In genomic region chr2:25372644-25373391, GRCm38 (mm10) we compare ENCODE assay signal across 8 mouse cellular contexts. TPM values are rescaled to one million over a fixed set of nuclear protein-coding genes. Genes with fewer than 3 reads are reported as not detected.
DNase-seq lines count a peak whose midpoint lies in the region; ATAC-seq and TF ChIP-seq lines count a peak whose summit lies in the region.

No protein-coding gene starts in this region.

- H3K4me3 ChIP-seq in layer of hippocampus, adult 2 months, result peak overlapping the region; percentile 58
- H3K4me3 ChIP-seq in embryonic facial prominence, embryonic 13.5 days, result peak overlapping the region; percentile 75
- H3K4me3 ChIP-seq in limb, embryonic 11.5 days (ENCODE audit: low read depth, low read length), result peak overlapping the region; percentile 72
- H3K4me3 ChIP-seq in neural tube, embryonic 11.5 days (ENCODE audit: low read depth, low read length), result peak overlapping the region; percentile 86

- no peaks in the 10 kb centered on the region for H3K9me3 ChIP-seq in embryonic facial prominence, embryonic 13.5 days
- H3K9me3 ChIP-seq in limb, embryonic 11.5 days (ENCODE audit: control insufficient read depth, low read length), result no peaks in the 10 kb centered on the region
- no peaks in the 10 kb centered on the region for H3K9me3 ChIP-seq in neural tube, embryonic 11.5 days (ENCODE audit: control insufficient read depth, low read length)

- peaks cover 29% of the 10 kb centered on the region for H3K36me3 ChIP-seq in embryonic facial prominence, embryonic 13.5 days
- peaks cover 18% of the 10 kb centered on the region for H3K36me3 ChIP-seq in limb, embryonic 11.5 days (ENCODE audit: control insufficient read depth, insufficient read depth, low read length)
- peaks cover 2% of the 10 kb centered on the region for H3K36me3 ChIP-seq in neural tube, embryonic 11.5 days (ENCODE audit: control insufficient read depth, insufficient read depth, low read length)

- no peak for TF ChIP-seq CTCF in layer of hippocampus, adult 2 months (conservative IDR thresholded peaks at IDR 0.05)

- H3K9ac ChIP-seq in embryonic facial prominence, embryonic 13.5 days, result peak overlapping the region; percentile 76
- H3K9ac ChIP-seq in limb, embryonic 11.5 days (ENCODE audit: low read length), result peak overlapping the region; percentile 77
- peak overlapping the region; percentile 80 for H3K9ac ChIP-seq in neural tube, embryonic 11.5 days (ENCODE audit: low read length)

- WGBS in embryonic facial prominence, embryonic 13.5 days, result 1% methylated on average over 42 of the region's 42 CpGs
- WGBS in limb, embryonic 11.5 days, result 3% methylated on average over 42 of the region's 42 CpGs
- WGBS in neural tube, embryonic 11.5 days, result 3% methylated on average over 42 of the region's 42 CpGs

- H3K4me2 ChIP-seq in embryonic facial prominence, embryonic 13.5 days, result peak overlapping the region; percentile 98
- H3K4me2 ChIP-seq in limb, embryonic 11.5 days (ENCODE audit: low read depth, severe bottlenecking), result peak overlapping the region; percentile 93
- peak overlapping the region; percentile 94 for H3K4me2 ChIP-seq in neural tube, embryonic 11.5 days (ENCODE audit: low read depth)

- H3K27me3 ChIP-seq in embryonic facial prominence, embryonic 13.5 days, result no peaks in the 10 kb centered on the region; the same call in 1 of the 2 replicates
- H3K27me3 ChIP-seq in limb, embryonic 11.5 days (ENCODE audit: control insufficient read depth, insufficient read depth, low read length), result no peaks in the 10 kb centered on the region
- no peaks in the 10 kb centered on the region for H3K27me3 ChIP-seq in neural tube, embryonic 11.5 days (ENCODE audit: control insufficient read depth, insufficient read depth, low read length)

- no peak for DNase-seq in layer of hippocampus, adult 2 months (ENCODE audit: low spot score in 2 of 2)
- no peak for DNase-seq in layer of hippocampus, adult 11-12 months (ENCODE audit: low spot score)
- no peak for DNase-seq in limb, embryonic 11.5 days (ENCODE audit: low spot score)
- no peak for DNase-seq in neural tube, embryonic 11.5 days (ENCODE audit: low spot score)
- no peak for DNase-seq in ovary, postnatal 10 days (ENCODE audit: low spot score)
- no peak for DNase-seq in cerebellum, adult 18-20 months
- no peak for DNase-seq in ovary, adult 18-20 months (ENCODE audit: low spot score)

- no peak for ATAC-seq in embryonic facial prominence, embryonic 13.5 days (ENCODE audit: insufficient number of reproducible peaks, insufficient read depth, low FRiP score, low TSS enrichment, low read depth)
- no peak for ATAC-seq in limb, embryonic 11.5 days (ENCODE audit: insufficient number of reproducible peaks, low FRiP score, low TSS enrichment, low read depth)
- peak; percentile 16; the same call in 1 of the 2 replicates for ATAC-seq in neural tube, embryonic 11.5 days (ENCODE audit: insufficient read depth, low FRiP score, low TSS enrichment)

- H3K27ac ChIP-seq in layer of hippocampus, adult 2 months, result no peak overlapping the region
- H3K27ac ChIP-seq in embryonic facial prominence, embryonic 13.5 days, result 0 out of 2 replicates have a peak overlapping the region, but pooled peaks have one; percentile 28
- no peak overlapping the region for H3K27ac ChIP-seq in limb, embryonic 11.5 days (replicated peaks; ENCODE audit: low read depth, low read length)
- 0 out of 2 replicates have a peak overlapping the region, but pooled peaks have one; percentile 23 for H3K27ac ChIP-seq in neural tube, embryonic 11.5 days (ENCODE audit: low read depth, low read length)

- H3K4me1 ChIP-seq in embryonic facial prominence, embryonic 13.5 days, result peaks cover 29% of the 10 kb centered on the region
- peaks cover 21% of the 10 kb centered on the region for H3K4me1 ChIP-seq in limb, embryonic 11.5 days (ENCODE audit: control insufficient read depth, insufficient read depth, low read length)
- H3K4me1 ChIP-seq in neural tube, embryonic 11.5 days (ENCODE audit: control insufficient read depth, insufficient read depth, low read length), result peaks cover 21% of the 10 kb centered on the region

RNA-seq across cellular contexts. Expression of gene Sapcd2, which starts 0.7 kb away (rescaled TPM):
- total RNA-seq in layer of hippocampus, adult 2 months (2021), result 1 to 10 TPM; 3.0 to 4.0 TPM
- polyA plus RNA-seq in embryonic facial prominence, embryonic 13.5 days (2015; fragmentation: Nextera tagmentation; extraction: Ambion mirVana), result 38.9 and 47.9 TPM in 2 replicates
- polyA plus RNA-seq in limb, embryonic 11.5 days (2014; fragmentation: Nextera tagmentation; extraction: Ambion mirVana), result 63.0 and 69.4 TPM in 2 replicates
- polyA plus RNA-seq in neural tube, embryonic 11.5 days (2014; fragmentation: Nextera tagmentation; extraction: Ambion mirVana), result 49.2 and 53.7 TPM in 2 replicates

RNA-seq across cellular contexts. Expression of gene Uap1l1, which starts 7.3 kb away (rescaled TPM):
- 10 to 100 TPM; 14.6 to 19.8 TPM for total RNA-seq in layer of hippocampus, adult 2 months (2021)
- polyA plus RNA-seq in embryonic facial prominence, embryonic 13.5 days (2015; fragmentation: Nextera tagmentation; extraction: Ambion mirVana), result 9.9 and 14.9 TPM in 2 replicates
- 8.9 and 9.1 TPM in 2 replicates for polyA plus RNA-seq in limb, embryonic 11.5 days (2014; fragmentation: Nextera tagmentation; extraction: Ambion mirVana)
- polyA plus RNA-seq in neural tube, embryonic 11.5 days (2014; fragmentation: Nextera tagmentation; extraction: Ambion mirVana), result 5.1 and 7.0 TPM in 2 replicates

RNA-seq across cellular contexts. Expression of gene Dpp7, which starts 16.7 kb away (rescaled TPM):
- total RNA-seq in layer of hippocampus, adult 2 months (2021), result 10 to 100 TPM; 32.1 to 36.2 TPM
- polyA plus RNA-seq in embryonic facial prominence, embryonic 13.5 days (2015; fragmentation: Nextera tagmentation; extraction: Ambion mirVana), result 23.0 and 25.5 TPM in 2 replicates
- 16.6 and 18.8 TPM in 2 replicates for polyA plus RNA-seq in limb, embryonic 11.5 days (2014; fragmentation: Nextera tagmentation; extraction: Ambion mirVana)
- polyA plus RNA-seq in neural tube, embryonic 11.5 days (2014; fragmentation: Nextera tagmentation; extraction: Ambion mirVana), result 16.2 and 20.6 TPM in 2 replicates

RNA-seq across cellular contexts. Expression of gene Entpd2, which starts 22.9 kb away (rescaled TPM):
- total RNA-seq in layer of hippocampus, adult 2 months (2021), result 10 to 100 TPM; 14.6 to 16.6 TPM
- 0.87 and 1.1 TPM in 2 replicates for polyA plus RNA-seq in embryonic facial prominence, embryonic 13.5 days (2015; fragmentation: Nextera tagmentation; extraction: Ambion mirVana)
- polyA plus RNA-seq in limb, embryonic 11.5 days (2014; fragmentation: Nextera tagmentation; extraction: Ambion mirVana), result not detected in 2 replicates
- 0.12 TPM in 1 of 2 replicates, not detected in the other for polyA plus RNA-seq in neural tube, embryonic 11.5 days (2014; fragmentation: Nextera tagmentation; extraction: Ambion mirVana)

RNA-seq across cellular contexts. Expression of gene Npdc1, which starts 26.3 kb away (rescaled TPM):
- 100 to 1,000 TPM; 429 to 433 TPM for total RNA-seq in layer of hippocampus, adult 2 months (2021)
- 42.5 and 48.9 TPM in 2 replicates for polyA plus RNA-seq in embryonic facial prominence, embryonic 13.5 days (2015; fragmentation: Nextera tagmentation; extraction: Ambion mirVana)
- 6.1 and 6.8 TPM in 2 replicates for polyA plus RNA-seq in limb, embryonic 11.5 days (2014; fragmentation: Nextera tagmentation; extraction: Ambion mirVana)
- polyA plus RNA-seq in neural tube, embryonic 11.5 days (2014; fragmentation: Nextera tagmentation; extraction: Ambion mirVana), result 133 TPM in 2 replicates

Comparison
In these comparisons a context has a peak if more than half of its experiments do, and no peak if none do; other contexts are left out.
1. H3K27ac ChIP-seq: peak in embryonic facial prominence, embryonic 13.5 days (single experiment) and neural tube, embryonic 11.5 days (single experiment); none in layer of hippocampus, adult 2 months (single experiment) and limb, embryonic 11.5 days (single experiment).
2. Peak in every context shown above with its lines, with median percentiles within 50 percentile points of each other: H3K4me3 ChIP-seq, H3K4me2 ChIP-seq and H3K9ac ChIP-seq.